Mouse (Mus musculus): ENCODE measurements around the gene Arhgap18.

Arhgap18 gene

GRCm38 (mm10) chr10:26752929-26753567, at the start of gene Arhgap18:
TSS of gene Arhgap18 (plus strand) at chr10:26753421.
- DNase-seq: no peak

GRCm38 (mm10) chr10:26710458-26711011, 42.7 kb upstream of the Arhgap18 start:
- no peak for DNase-seq

GRCm38 (mm10) chr10:26711068-26711467, 42.2 kb upstream of the Arhgap18 start:
- DNase-seq: peak; percentile 59

DNA sequence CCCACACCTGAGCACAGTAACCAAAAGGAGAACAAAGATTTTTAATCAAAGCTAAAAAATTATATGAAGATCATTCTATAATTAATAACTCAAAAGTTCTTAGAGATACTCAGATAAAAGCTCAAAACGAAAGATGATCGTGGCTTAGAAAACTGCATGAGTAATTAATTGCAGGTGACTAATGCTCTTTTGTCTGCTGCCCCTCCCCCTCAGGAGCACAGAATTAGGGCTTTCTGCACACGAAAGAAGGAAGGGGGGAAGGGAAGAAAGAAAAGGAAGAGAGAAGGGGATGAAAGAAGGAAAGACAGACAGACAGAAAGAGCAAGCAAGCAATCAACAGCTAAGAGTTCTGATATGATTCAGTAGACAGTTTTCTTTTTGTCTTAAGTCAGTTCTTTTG, 39.2 kb upstream of the Arhgap18 start:
- DNase-seq: no peak

- DNase-seq: no peak
Observed at GRCm38 (mm10) chr10:26724704-26725103, 28.5 kb upstream of the Arhgap18 start.

GRCm38 (mm10) chr10:26725255-26725654, 28.0 kb upstream of the Arhgap18 start:
- no peak for DNase-seq

DNA sequence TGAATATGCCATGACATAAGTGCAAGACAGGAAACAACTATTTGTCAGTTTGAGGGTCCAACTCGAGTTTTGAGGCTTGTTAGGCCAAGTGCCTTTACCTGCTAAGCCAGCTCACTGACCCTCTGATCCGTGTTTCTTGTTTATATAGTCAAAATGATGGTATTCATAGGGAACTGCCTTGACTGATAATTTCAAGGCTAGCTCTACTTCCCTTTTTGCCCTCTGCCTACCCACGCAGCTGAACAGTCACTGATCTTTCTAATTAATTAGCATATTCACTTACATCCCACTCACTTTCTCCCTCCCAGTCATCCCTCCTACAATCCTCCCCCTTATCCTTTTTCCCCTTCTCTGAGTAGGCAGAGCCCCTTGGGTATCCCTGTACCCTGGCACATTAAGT, 2.4 kb upstream of the Arhgap18 start:
- no peak for DNase-seq

GRCm38 (mm10) chr10:26752064-26752928, 925 bp upstream of the Arhgap18 start:
- DNase-seq: peak; percentile 54

DNA sequence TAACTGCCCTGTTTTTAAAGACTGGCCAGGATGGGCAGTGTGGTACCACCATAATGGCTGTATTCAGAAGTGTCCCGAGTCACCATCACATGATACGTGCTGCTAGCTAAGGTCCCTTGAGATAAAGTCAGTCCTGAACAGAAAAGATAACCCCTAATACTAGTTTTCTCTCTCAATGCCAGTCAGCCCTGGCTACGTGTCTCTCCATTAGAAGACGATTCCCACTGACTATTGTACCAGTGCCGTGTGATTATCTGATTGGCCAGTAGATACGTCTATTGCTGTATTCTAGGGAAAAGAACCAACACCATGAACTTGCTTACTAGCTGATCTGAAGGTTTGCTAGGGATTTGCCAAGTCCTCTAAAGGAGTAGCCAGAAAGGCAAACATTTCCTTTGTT, 785 bp downstream of the Arhgap18 start:
- DNase-seq: no peak

DNA sequence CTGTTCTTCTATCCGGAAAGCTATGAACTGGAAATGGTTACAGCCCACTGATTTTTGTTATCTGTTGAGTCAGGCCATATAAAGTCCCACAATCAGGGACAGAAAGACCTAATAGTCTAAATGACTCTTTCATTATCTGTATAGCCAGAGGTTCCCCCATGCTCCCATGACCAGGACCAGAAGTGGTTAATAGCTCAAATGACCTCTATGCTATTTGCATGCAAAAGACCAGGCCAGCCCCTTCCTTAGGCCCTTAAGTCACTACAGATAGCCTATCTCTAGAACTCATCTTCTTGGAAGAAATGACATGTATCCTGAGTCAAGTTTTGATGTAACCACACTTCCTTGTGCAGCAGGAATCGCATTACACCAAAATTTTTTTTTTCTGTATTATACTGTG, 4.0 kb downstream of the Arhgap18 start:
- no peak for DNase-seq

DNA sequence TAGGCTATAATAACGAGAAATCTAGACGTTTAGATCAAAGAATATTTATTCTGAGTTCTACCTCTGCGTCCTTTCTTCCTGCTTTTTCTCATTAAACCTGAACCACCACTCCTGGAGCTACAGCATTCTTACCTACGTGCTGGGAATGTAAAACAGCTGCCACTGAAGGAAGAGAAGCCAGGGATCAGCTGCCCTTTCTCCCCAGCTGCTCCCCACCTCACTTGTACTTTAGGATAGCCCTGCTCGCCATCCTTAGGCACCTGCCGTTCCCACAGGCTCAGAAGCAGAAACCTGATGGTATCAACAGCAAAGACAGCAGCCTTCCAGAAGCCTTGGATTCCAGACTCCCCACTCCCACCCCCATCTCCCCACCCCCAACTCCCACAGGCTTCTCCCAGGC, 6.2 kb downstream of the Arhgap18 start:
- DNase-seq: no peak

DNA sequence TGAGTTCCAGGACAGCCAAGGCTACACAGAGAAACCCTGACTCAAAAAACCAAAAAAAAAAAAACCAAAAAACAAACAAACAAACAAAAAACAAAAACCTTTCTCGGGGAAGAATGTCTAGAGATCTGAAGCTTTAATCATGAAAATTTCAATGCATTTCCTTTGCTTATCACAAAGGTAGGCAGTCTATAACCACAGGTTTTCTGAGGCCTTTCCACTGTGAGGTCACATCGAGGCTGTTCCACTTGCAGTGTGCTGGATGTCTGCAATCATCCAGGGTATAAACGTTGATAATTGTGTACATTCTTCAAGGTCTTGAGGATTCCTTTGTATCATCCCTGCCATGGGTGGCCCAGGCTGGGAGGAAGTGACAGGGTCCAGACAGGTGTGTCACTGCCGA, 7.9 kb downstream of the Arhgap18 start:
- DNase-seq: no peak

GRCm38 (mm10) chr10:26761991-26762903, 9.0 kb downstream of the Arhgap18 start:
- no peak for DNase-seq

- DNase-seq: no peak
Observed at GRCm38 (mm10) chr10:26767196-26767595, 14.0 kb downstream of the Arhgap18 start.

DNA sequence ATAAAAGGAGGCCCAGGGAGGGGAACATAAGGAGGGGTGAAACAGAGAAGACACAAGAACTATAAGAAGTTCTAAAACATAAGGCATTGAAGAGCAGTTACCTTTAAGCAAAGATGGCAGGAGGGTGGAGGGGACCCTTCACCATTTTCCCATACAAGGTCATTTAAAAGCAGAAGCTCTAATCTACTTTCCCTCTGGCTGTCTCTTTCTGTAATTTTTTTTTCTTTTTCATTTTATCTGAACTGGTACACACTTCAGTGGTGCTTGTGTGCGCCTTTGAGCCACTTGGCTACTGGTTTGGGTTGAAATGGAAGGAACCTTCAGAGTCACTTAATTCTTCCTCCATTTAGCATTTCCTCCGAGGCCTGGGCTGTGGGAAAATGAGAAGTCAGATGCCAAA, 15.7 kb downstream of the Arhgap18 start:
- no peak for DNase-seq

GRCm38 (mm10) chr10:26770035-26770434, 16.8 kb downstream of the Arhgap18 start:
- no peak for DNase-seq

DNA sequence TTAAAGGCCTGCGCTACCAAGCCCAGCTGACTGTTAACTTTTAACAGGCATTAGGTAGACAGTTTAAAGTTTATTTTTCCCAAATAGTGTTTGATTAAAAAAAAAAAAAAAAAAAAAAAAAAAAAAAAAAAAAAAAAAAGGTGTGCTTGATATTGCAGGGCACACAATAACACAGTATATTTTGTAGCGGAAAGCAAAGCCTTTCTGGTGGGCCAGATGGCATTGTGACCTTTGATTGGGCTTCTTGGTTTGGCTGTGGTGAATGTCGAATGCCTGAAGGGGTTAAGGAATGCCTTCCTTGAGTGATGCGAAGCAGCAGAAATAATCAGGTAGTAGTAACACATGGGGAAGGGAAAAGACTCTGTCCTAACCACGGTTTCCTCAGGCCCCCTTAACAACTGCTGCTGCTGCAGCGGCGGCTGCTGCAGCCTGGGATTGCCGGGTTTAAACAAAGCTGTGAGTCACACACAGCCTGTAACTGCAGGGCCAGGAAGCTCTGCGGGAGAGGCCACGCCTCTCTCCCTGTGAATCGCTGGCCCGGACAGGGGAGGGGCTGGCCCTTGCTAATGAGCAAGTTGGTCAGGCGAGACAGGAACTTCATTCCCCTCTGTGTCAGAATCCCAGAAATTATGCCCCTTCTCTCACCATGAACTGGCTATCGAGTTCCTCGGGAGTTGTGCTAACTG, 18.9 kb downstream of the Arhgap18 start:
- peak; percentile 81 for DNase-seq

GRCm38 (mm10) chr10:26772624-26773540, 19.7 kb downstream of the Arhgap18 start:
- DNase-seq: peak; percentile 83

- DNase-seq: no peak
Observed at GRCm38 (mm10) chr10:26773541-26773940, 20.3 kb downstream of the Arhgap18 start.

- DNase-seq: no peak
Observed at GRCm38 (mm10) chr10:26774266-26774665, 21.0 kb downstream of the Arhgap18 start.

- DNase-seq: no peak
Observed at GRCm38 (mm10) chr10:26776443-26776842, 23.2 kb downstream of the Arhgap18 start.
